Mouse (Mus musculus) CD4-positive, CD25-positive, alpha-beta regulatory T cell (primary cell): ENCODE results near the gene Ear2. TPM values are rescaled to one million over a fixed set of nuclear protein-coding genes. Genes with fewer than 3 reads are reported as not detected.

Source experiments
- polyA plus RNA-seq: library from polyadenylated mRNA; unstranded; fragments of 100-300 nt; shearing (Covaris generic); gene quantifications from one replicate; pipeline ENCODE4 v1.2.1, GENCODE M21; 2017

Ear2 gene
- 0.50 TPM for polyA plus RNA-seq

DNA sequence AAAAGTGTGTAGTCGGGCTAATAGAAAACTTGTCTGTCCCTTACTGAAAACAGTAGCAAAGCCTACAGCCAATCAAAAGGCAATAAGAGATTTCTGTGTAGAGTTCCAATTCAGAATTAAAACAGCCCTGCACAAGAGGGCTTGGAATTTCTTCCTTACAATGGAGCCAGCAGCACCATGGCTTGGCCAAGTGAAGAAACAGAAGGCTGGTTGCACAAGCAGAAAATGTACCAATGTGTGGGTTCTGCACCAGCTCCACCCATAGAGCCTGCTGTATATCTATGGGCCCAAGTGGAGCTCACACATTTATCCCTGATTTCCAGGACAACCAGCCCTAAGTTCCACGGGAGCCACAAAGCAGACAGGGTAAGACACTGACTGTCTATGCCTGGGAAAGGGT lies at the start of gene Ear2:
Gene Ear2, plus strand, starts transcription at position 301 of the 400 bp plus-strand sequence.

DNA sequence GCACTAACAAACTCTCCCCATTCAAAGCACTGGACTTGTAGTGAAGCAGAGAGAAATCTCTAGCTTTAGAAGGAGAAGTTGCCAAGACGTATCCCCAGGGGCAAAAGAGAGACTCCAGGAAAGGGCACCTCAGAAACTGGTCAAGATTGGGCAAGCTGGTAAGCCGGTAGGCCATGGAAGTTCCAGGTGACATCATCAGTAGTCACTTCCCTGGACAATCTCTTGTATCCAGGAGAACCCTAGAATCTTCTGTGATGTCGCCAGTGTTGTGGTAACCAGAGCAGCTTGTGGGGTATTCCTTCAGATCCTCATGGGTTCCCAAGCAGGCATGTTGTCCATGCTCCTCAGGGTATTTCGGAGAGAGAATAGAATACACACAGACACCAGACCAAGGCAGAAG lies 21.1 kb downstream of the Ear2 start, which contains the start of gene Gm3327:
Gene Gm3327, plus strand, starts transcription at position 301 of the 400 bp plus-strand sequence.

Other genes with a start within 250 kb of the Ear2 start
- gene Ear1, start 227.1 kb upstream of the Ear2 start, polyA plus RNA-seq, result not detected
- gene Ear10, start 179.1 kb upstream of the Ear2 start, polyA plus RNA-seq, result not detected
- gene Gm8113, start 177.3 kb upstream of the Ear2 start, polyA plus RNA-seq, result 0.17 TPM
- not detected for gene Ang5, start 145.6 kb upstream of the Ear2 start, polyA plus RNA-seq
- not detected for gene Ang6, start 100.4 kb upstream of the Ear2 start, polyA plus RNA-seq
- gene Gm3327, start 21.2 kb downstream of the Ear2 start, polyA plus RNA-seq, result not detected
- gene Gm8212, start 95.0 kb downstream of the Ear2 start, polyA plus RNA-seq, result not detected
- gene 4930503E14Rik, start 110.6 kb downstream of the Ear2 start, polyA plus RNA-seq, result not detected
- gene Gm8220, start 182.9 kb downstream of the Ear2 start, polyA plus RNA-seq, result not detected
- gene Gm5930, start 235.9 kb downstream of the Ear2 start, polyA plus RNA-seq, result not detected